Comparison of ENCODE assay signal across 21 mouse cellular contexts in genomic region chr14:64532351-64532750, GRCm38 (mm10).
DNase-seq lines count a peak whose midpoint lies in the region; ATAC-seq and TF ChIP-seq lines count a peak whose summit lies in the region.
"Had no signal": no experiment of that assay in that cellular context is flagged by ENCODE, and none has a peak within 500 bp of the region (broad histone marks: within the 10 kb centered on the region; RNA-seq: fewer than 3 reads in every experiment).

No protein-coding gene starts in this region.

- H3K27me3 ChIP-seq in midbrain, embryonic 10.5 days (ENCODE audit: low read depth, poor library complexity, severe bottlenecking), result no peaks in the 10 kb centered on the region
- H3K27me3 ChIP-seq in neural tube, embryonic 14.5 days (ENCODE audit: control insufficient read depth, insufficient read depth, low read length), result no peaks in the 10 kb centered on the region
- H3K27me3 ChIP-seq: kidney, embryonic 15.5 days; neural tube, embryonic 12.5 days had no signal

- peak overlapping the region; percentile 93 for H3K27ac ChIP-seq in layer of hippocampus, adult 2 months
- H3K27ac ChIP-seq in midbrain, embryonic 10.5 days (replicated peaks), result peak overlapping the region; percentile 75; the same call in 1 of the 2 replicates
- peak overlapping the region; percentile 18; the same call in 1 of the 2 replicates for H3K27ac ChIP-seq in neural tube, embryonic 14.5 days (ENCODE audit: low read depth, low read length)
- H3K27ac ChIP-seq: embryonic facial prominence, embryonic 10.5 days; kidney, embryonic 15.5 days had no signal

- no peak overlapping the region for H3K4me2 ChIP-seq in neural tube, embryonic 14.5 days (ENCODE audit: low read depth, low read length)
- H3K4me2 ChIP-seq: kidney, embryonic 15.5 days; neural tube, embryonic 12.5 days had no signal

- peaks cover 46% of the 10 kb centered on the region for H3K4me1 ChIP-seq in midbrain, embryonic 10.5 days
- H3K4me1 ChIP-seq in neural tube, embryonic 14.5 days (ENCODE audit: control insufficient read depth, insufficient read depth, low read length), result peaks cover 16% of the 10 kb centered on the region
- H3K4me1 ChIP-seq: kidney, embryonic 15.5 days had no signal

- no peak for TF ChIP-seq CTCF in layer of hippocampus, adult 2 months (conservative IDR thresholded peaks at IDR 0.05)

- H3K9me3 ChIP-seq in midbrain, embryonic 10.5 days (replicated peaks), result no peaks in the 10 kb centered on the region
- H3K9me3 ChIP-seq in neural tube, embryonic 14.5 days (ENCODE audit: control insufficient read depth, low read length), result no peaks in the 10 kb centered on the region
- H3K9me3 ChIP-seq: embryonic facial prominence, embryonic 10.5 days; G1E; kidney, embryonic 15.5 days; neural tube, embryonic 12.5 days had no signal

- H3K36me3 ChIP-seq in midbrain, embryonic 10.5 days, result no peaks in the 10 kb centered on the region
- H3K36me3 ChIP-seq in neural tube, embryonic 14.5 days (ENCODE audit: control insufficient read depth, insufficient read depth, low read length), result no peaks in the 10 kb centered on the region
- H3K36me3 ChIP-seq: embryonic facial prominence, embryonic 10.5 days; G1E; kidney, embryonic 15.5 days; neural tube, embryonic 12.5 days had no signal

- H3K9ac ChIP-seq in neural tube, embryonic 14.5 days (replicated peaks; ENCODE audit: low read depth, low read length), result no peak overlapping the region
- H3K9ac ChIP-seq: kidney, embryonic 15.5 days; neural tube, embryonic 12.5 days had no signal

- DNase-seq in cerebellum, postnatal 10 days, result peak; percentile 65 to 70
- DNase-seq in cerebellum, adult 11 months, result no peak
- no peak for DNase-seq in layer of hippocampus, adult 2 months (ENCODE audit: low spot score in 2 of 2)
- DNase-seq in layer of hippocampus, adult 9-10 months (ENCODE audit: low spot score), result no peak
- no peak for DNase-seq in midbrain, embryonic 10.5 days (ENCODE audit: low spot score)
- DNase-seq in layer of hippocampus, postnatal 25 days (ENCODE audit: extremely low spot score in 1 of 2, low spot score in 1 of 2), result no peak
- DNase-seq in kidney, adult 18-20 months, result no peak
- DNase-seq: cerebellum, postnatal 25 days; gastrocnemius, postnatal 36 days; heart, postnatal 10 days; lung, adult 18-20 months; lung, postnatal 36 days; right cerebral cortex, postnatal 25 days; thymus, postnatal 14 days had no signal

- no peak overlapping the region for H3K4me3 ChIP-seq in layer of hippocampus, adult 2 months
- H3K4me3 ChIP-seq in midbrain, embryonic 10.5 days, result no peak overlapping the region
- H3K4me3 ChIP-seq in neural tube, embryonic 14.5 days (ENCODE audit: low read depth, low read length), result no peak overlapping the region
- H3K4me3 ChIP-seq: embryonic facial prominence, embryonic 10.5 days; erythroblast, embryonic 14.5 days; kidney, embryonic 15.5 days; neural tube, embryonic 12.5 days had no signal

- ATAC-seq in neural tube, embryonic 14.5 days (ENCODE audit: low read depth), result no peak
- ATAC-seq: CD4-positive, CD25-positive, alpha-beta regulatory T cell, adult 4 months had no signal

- 91% methylated on average over 5 of the region's 5 CpGs for WGBS in midbrain, embryonic 10.5 days
- 86% methylated on average over 5 of the region's 5 CpGs for WGBS in neural tube, embryonic 14.5 days

Comparison
In these comparisons a context has a peak if more than half of its experiments do, and no peak if none do; other contexts are left out.
1. DNase-seq: peak in cerebellum, postnatal 10 days (2 of 2); none in cerebellum, adult 11 months (single experiment), layer of hippocampus, adult 2 months (0 of 2), layer of hippocampus, adult 9-10 months (single experiment), midbrain, embryonic 10.5 days (single experiment), layer of hippocampus, postnatal 25 days (0 of 2) and kidney, adult 18-20 months (single experiment).
2. H3K27ac ChIP-seq: peak in every context shown above with its lines; median percentile 93 in layer of hippocampus, adult 2 months; 75 in midbrain, embryonic 10.5 days; 18 in neural tube, embryonic 14.5 days.